Mouse (Mus musculus): ENCODE data around the gene Bin2. TPM values are rescaled to one million over a fixed set of nuclear protein-coding genes. Genes with fewer than 3 reads are reported as not detected.
A peak's percentile ranks its signal among the peaks of the same experiment; 100 is the strongest.

Bin2 gene
- polyA plus RNA-seq, 2 experiments = 2.3 to 4.7 TPM

DNA sequence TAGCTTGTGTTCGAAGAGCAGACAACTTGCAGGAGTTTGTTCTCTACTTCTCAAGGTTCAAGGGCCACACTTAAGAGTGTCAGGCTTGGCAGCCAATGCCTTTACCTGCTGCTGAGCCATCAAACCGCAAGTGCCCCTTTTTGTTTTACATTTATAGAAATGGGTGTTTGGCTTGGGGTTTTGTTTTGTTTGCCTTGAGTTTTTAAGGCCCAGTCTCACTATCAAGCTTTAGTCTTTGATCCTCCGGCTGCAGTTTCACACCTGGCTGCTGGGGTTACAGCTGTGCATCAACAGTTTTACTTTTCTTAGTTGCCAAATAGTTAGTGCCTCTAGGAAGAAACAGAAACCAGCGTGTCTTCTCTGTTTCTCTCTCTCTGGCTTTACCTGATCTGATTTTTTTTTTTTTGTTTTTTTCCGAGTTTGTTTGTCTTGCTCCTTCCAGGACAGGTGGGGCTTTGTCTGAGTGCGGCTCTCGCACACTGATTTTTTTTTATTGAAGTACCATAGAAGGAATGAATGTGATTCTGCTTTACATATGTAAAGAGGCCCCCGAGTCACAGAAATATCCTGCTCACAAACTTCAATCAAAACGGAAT lies 71.0 kb downstream of the Bin2 start:
- no peak for DNase-seq (ENCODE audit: low spot score)
- no peak overlapping the region for H3K27ac ChIP-seq (replicated peaks; ENCODE audit: low read depth, low read length)
- WGBS = 19% methylated on average over 9 of the region's 9 CpGs
- no peak for TF ChIP-seq POLR2A (IDR thresholded peaks at IDR 0.05; ENCODE audit: borderline replicate concordance, extremely low read depth, insufficient read depth, insufficient read length)
- no peaks in the 10 kb centered on the region for H3K36me3 ChIP-seq (ENCODE audit: control insufficient read depth, insufficient read depth, low read length)
- peaks cover 29% of the 10 kb centered on the region; the same call in 1 of the 2 replicates for H3K27me3 ChIP-seq (ENCODE audit: control insufficient read depth, insufficient read depth, low read length)
- H3K4me3 ChIP-seq (replicated peaks; ENCODE audit: low read length) = peak overlapping the region; percentile 75
- ATAC-seq (ENCODE audit: low FRiP score, low read depth) = no peak
- H3K9me3 ChIP-seq (ENCODE audit: control insufficient read depth, low read length) = no peaks in the 10 kb centered on the region
- H3K9ac ChIP-seq (ENCODE audit: low read depth, low read length, severe bottlenecking) = no peak overlapping the region; the same call in 1 of the 2 replicates
- peaks cover 8% of the 10 kb centered on the region; the same call in 1 of the 2 replicates for H3K4me1 ChIP-seq (ENCODE audit: control insufficient read depth, insufficient read depth, low read length)
- H3K4me2 ChIP-seq (replicated peaks; ENCODE audit: low read depth, low read length, severe bottlenecking) = peak overlapping the region; percentile 97

DNA sequence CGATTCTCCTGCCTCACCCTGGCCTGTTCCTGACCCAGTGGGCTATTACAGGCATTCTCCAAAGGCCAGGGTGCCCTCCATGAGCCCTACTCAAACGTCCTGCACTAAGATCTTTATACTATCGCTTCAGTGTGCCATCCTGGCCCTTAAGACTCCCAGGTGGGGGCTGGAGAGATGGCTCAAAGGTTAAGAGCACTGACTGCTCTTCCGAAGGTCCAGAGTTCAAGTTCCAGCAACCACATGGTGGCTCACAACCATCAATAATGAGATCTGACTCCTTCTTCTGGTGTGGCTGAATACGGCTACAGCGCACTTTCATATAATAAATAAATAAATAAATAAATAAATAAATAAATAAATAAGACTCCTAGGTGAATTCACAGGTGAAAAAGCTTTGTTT lies 76.5 kb downstream of the Bin2 start:
- 85% methylated on average over 6 of the region's 6 CpGs for WGBS
- Histone ChIP-seq H3K4me2 (replicated peaks; ENCODE audit: low read depth, low read length, severe bottlenecking) (no peak overlapping the region), H3K4me1 (ENCODE audit: control insufficient read depth, insufficient read depth, low read length) (no peaks in the 10 kb centered on the region), H3K9ac (ENCODE audit: low read depth, low read length, severe bottlenecking) (no peak overlapping the region), H3K4me3 (replicated peaks; ENCODE audit: low read length) (no peak overlapping the region), H3K27ac (replicated peaks; ENCODE audit: low read depth, low read length) (no peak overlapping the region), H3K9me3 (ENCODE audit: control insufficient read depth, low read length) (no peaks in the 10 kb centered on the region), H3K27me3 (ENCODE audit: control insufficient read depth, insufficient read depth, low read length) (no peaks in the 10 kb centered on the region), H3K36me3 (ENCODE audit: control insufficient read depth, insufficient read depth, low read length) (0 out of 2 replicates have a peak, but pooled peaks cover 3% of the 10 kb centered on the region)
- no peak for ATAC-seq (ENCODE audit: low FRiP score, low read depth)
- no peak for TF ChIP-seq POLR2A (IDR thresholded peaks at IDR 0.05; ENCODE audit: borderline replicate concordance, extremely low read depth, insufficient read depth, insufficient read length)
- no peak for DNase-seq (ENCODE audit: low spot score)

Small RNAs within 50 kb of the gene (microRNA-seq; reads per million reads assigned to microRNA genes)
- gene Mir6961 = not detected

Other genes with a start within 250 kb of the Bin2 start
- gene Gm5475, start 247.4 kb downstream of the Bin2 start, polyA plus RNA-seq (2012; rRNA removed) = 0.03 and 0.04 TPM in 2 replicates
- gene Gm5475, start 247.4 kb downstream of the Bin2 start, polyA plus RNA-seq (2014; fragmentation: Nextera tagmentation; extraction: Ambion mirVana) = 0.12 TPM in 1 of 2 replicates, not detected in the other
- gene Slc11a2, start 244.5 kb downstream of the Bin2 start, polyA plus RNA-seq (2012; rRNA removed) = 30.3 and 41.1 TPM in 2 replicates
- 20.4 TPM in 2 replicates for gene Slc11a2, start 244.5 kb downstream of the Bin2 start, polyA plus RNA-seq (2014; fragmentation: Nextera tagmentation; extraction: Ambion mirVana)
- gene Letmd1, start 200.5 kb downstream of the Bin2 start, polyA plus RNA-seq (2012; rRNA removed) = 62.4 and 72.0 TPM in 2 replicates
- gene Letmd1, start 200.5 kb downstream of the Bin2 start, polyA plus RNA-seq (2014; fragmentation: Nextera tagmentation; extraction: Ambion mirVana) = 27.9 and 29.8 TPM in 2 replicates
- gene Csrnp2, start 174.1 kb downstream of the Bin2 start, polyA plus RNA-seq (2012; rRNA removed) = 14.6 and 17.9 TPM in 2 replicates
- 18.2 and 20.8 TPM in 2 replicates for gene Csrnp2, start 174.1 kb downstream of the Bin2 start, polyA plus RNA-seq (2014; fragmentation: Nextera tagmentation; extraction: Ambion mirVana)
- gene Tfcp2, start 117.5 kb downstream of the Bin2 start, polyA plus RNA-seq (2012; rRNA removed) = 30.1 and 30.5 TPM in 2 replicates
- 23.2 and 26.1 TPM in 2 replicates for gene Tfcp2, start 117.5 kb downstream of the Bin2 start, polyA plus RNA-seq (2014; fragmentation: Nextera tagmentation; extraction: Ambion mirVana)
- gene Pou6f1, start 69.6 kb downstream of the Bin2 start, polyA plus RNA-seq (2012; rRNA removed) = 24.9 and 32.4 TPM in 2 replicates
- 9.8 and 13.5 TPM in 2 replicates for gene Pou6f1, start 69.6 kb downstream of the Bin2 start, polyA plus RNA-seq (2014; fragmentation: Nextera tagmentation; extraction: Ambion mirVana)
- gene Dazap2, start 54.2 kb downstream of the Bin2 start, polyA plus RNA-seq (2012; rRNA removed) = 139 and 213 TPM in 2 replicates
- gene Dazap2, start 54.2 kb downstream of the Bin2 start, polyA plus RNA-seq (2014; fragmentation: Nextera tagmentation; extraction: Ambion mirVana) = 185 and 191 TPM in 2 replicates
- gene Smagp, start 32.6 kb downstream of the Bin2 start, polyA plus RNA-seq (2012; rRNA removed) = 18.5 and 19.7 TPM in 2 replicates
- 21.5 and 25.4 TPM in 2 replicates for gene Smagp, start 32.6 kb downstream of the Bin2 start, polyA plus RNA-seq (2014; fragmentation: Nextera tagmentation; extraction: Ambion mirVana)
- gene Cela1, start 18.4 kb upstream of the Bin2 start, polyA plus RNA-seq (2012; rRNA removed) = 2.6 and 3.9 TPM in 2 replicates
- gene Cela1, start 18.4 kb upstream of the Bin2 start, polyA plus RNA-seq (2014; fragmentation: Nextera tagmentation; extraction: Ambion mirVana) = 2.8 and 3.4 TPM in 2 replicates
- 1.1 TPM in 2 replicates for gene Galnt6, start 59.8 kb upstream of the Bin2 start, polyA plus RNA-seq (2012; rRNA removed)
- gene Galnt6, start 59.8 kb upstream of the Bin2 start, polyA plus RNA-seq (2014; fragmentation: Nextera tagmentation; extraction: Ambion mirVana) = 1.4 and 1.9 TPM in 2 replicates
- gene Slc4a8, start 92.2 kb upstream of the Bin2 start, polyA plus RNA-seq (2012; rRNA removed) = 3.8 TPM in 2 replicates
- 2.9 TPM in 2 replicates for gene Slc4a8, start 92.2 kb upstream of the Bin2 start, polyA plus RNA-seq (2014; fragmentation: Nextera tagmentation; extraction: Ambion mirVana)
- 7.9 and 8.4 TPM in 2 replicates for gene Scn8a, start 200.3 kb upstream of the Bin2 start, polyA plus RNA-seq (2012; rRNA removed)
- 4.3 and 4.7 TPM in 2 replicates for gene Scn8a, start 200.3 kb upstream of the Bin2 start, polyA plus RNA-seq (2014; fragmentation: Nextera tagmentation; extraction: Ambion mirVana)

All from limb, embryonic 14.5 days (tissue).